Mouse (Mus musculus): ENCODE data around the gene Col4a3. TPM values are rescaled to one million over a fixed set of nuclear protein-coding genes. Genes with fewer than 3 reads are reported as not detected.

The Col4a3 gene
- polyA plus RNA-seq, 1 experiment: 0.08 TPM

- Histone ChIP-seq H3K4me2 (ENCODE audit: low read depth) (no peak overlapping the region), H3ac (ENCODE audit: control insufficient read depth, insufficient read length) (no peak overlapping the region), H3K36me3 (ENCODE audit: control insufficient read depth, insufficient read depth) (no peaks in the 10 kb centered on the region), H3K4me3 (no peak overlapping the region), H3K79me2 (ENCODE audit: control insufficient read depth, insufficient read depth) (no peaks in the 10 kb centered on the region), H3K27me3 (ENCODE audit: control insufficient read depth, insufficient read depth, insufficient read length) (no peaks in the 10 kb centered on the region)
- TF ChIP-seq REST (IDR thresholded peaks at IDR 0.05; ENCODE audit: insufficient read depth, insufficient read length) (no peak), SRF (IDR thresholded peaks at IDR 0.05; ENCODE audit: control insufficient read depth, insufficient read length, low read depth) (no peak), MYOG (IDR thresholded peaks at IDR 0.05; ENCODE audit: control insufficient read depth in 1 of 3, insufficient read depth in 1 of 3, insufficient read length in 2 of 3, low read depth in 2 of 3) (no peak), MAX (IDR thresholded peaks at IDR 0.05; ENCODE audit: low read depth) (no peak), E2F4 (IDR thresholded peaks at IDR 0.05; ENCODE audit: insufficient read depth) (no peak), TCF12 (IDR thresholded peaks at IDR 0.05; ENCODE audit: insufficient read depth, poor library complexity, severe bottlenecking) (no peak), MYOD1 (IDR thresholded peaks at IDR 0.05; ENCODE audit: control insufficient read depth in 1 of 3, insufficient read length in 2 of 3, low read depth in 2 of 3) (no peak), CEBPB (IDR thresholded peaks at IDR 0.05; ENCODE audit: insufficient read depth, poor library complexity, severe bottlenecking) (no peak)
Observed at GRCm38 (mm10) chr1:82687931-82688330, 101.2 kb downstream of the Col4a3 start.

- Histone ChIP-seq H3K4me2 (ENCODE audit: low read depth) (no peak overlapping the region), H3ac (ENCODE audit: control insufficient read depth, insufficient read length) (no peak overlapping the region), H3K27me3 (ENCODE audit: control insufficient read depth, insufficient read depth, insufficient read length) (no peaks in the 10 kb centered on the region), H3K36me3 (ENCODE audit: control insufficient read depth, insufficient read depth) (no peaks in the 10 kb centered on the region), H3K79me2 (ENCODE audit: control insufficient read depth, insufficient read depth) (no peaks in the 10 kb centered on the region), H3K4me3 (no peak overlapping the region)
- TF ChIP-seq REST (IDR thresholded peaks at IDR 0.05; ENCODE audit: insufficient read depth, insufficient read length) (no peak), TCF12 (IDR thresholded peaks at IDR 0.05; ENCODE audit: insufficient read depth, poor library complexity, severe bottlenecking) (no peak), TCF3 (IDR thresholded peaks at IDR 0.05; ENCODE audit: insufficient read length, low read depth) (no peak), USF1 (IDR thresholded peaks at IDR 0.05; ENCODE audit: low read depth) (no peak), E2F4 (IDR thresholded peaks at IDR 0.05; ENCODE audit: insufficient read depth) (no peak), MYOG (IDR thresholded peaks at IDR 0.05; ENCODE audit: control insufficient read depth in 1 of 3, insufficient read depth in 1 of 3, insufficient read length in 2 of 3, low read depth in 2 of 3) (no peak), MYOD1 (IDR thresholded peaks at IDR 0.05; ENCODE audit: control insufficient read depth in 1 of 3, insufficient read length in 2 of 3, low read depth in 2 of 3) (no peak), POLR2AphosphoS2 (IDR thresholded peaks at IDR 0.05; ENCODE audit: insufficient read length, low read depth) (no peak), CEBPB (IDR thresholded peaks at IDR 0.05; ENCODE audit: insufficient read depth, poor library complexity, severe bottlenecking) (no peak), SRF (IDR thresholded peaks at IDR 0.05; ENCODE audit: control insufficient read depth, insufficient read length, low read depth) (no peak), MAX (IDR thresholded peaks at IDR 0.05; ENCODE audit: low read depth) (no peak), POLR2A (IDR thresholded peaks at IDR 0.05; ENCODE audit: insufficient read length, low read depth) (no peak)
Observed at GRCm38 (mm10) chr1:82695915-82696314, 109.2 kb downstream of the Col4a3 start.

GRCm38 (mm10) chr1:82717816-82718512 is 131.2 kb downstream of the Col4a3 start:
- H3K79me2 ChIP-seq (ENCODE audit: control insufficient read depth, insufficient read depth): no peaks in the 10 kb centered on the region
- no peaks in the 10 kb centered on the region for H3K36me3 ChIP-seq (ENCODE audit: control insufficient read depth, insufficient read depth)
- no peak overlapping the region for H3ac ChIP-seq (ENCODE audit: control insufficient read depth, insufficient read length)
- no peak overlapping the region for H3K4me3 ChIP-seq
- TF ChIP-seq TCF3 (IDR thresholded peaks at IDR 0.05; ENCODE audit: insufficient read length, low read depth) (no peak), MYOD1 (IDR thresholded peaks at IDR 0.05; ENCODE audit: control insufficient read depth in 1 of 3, insufficient read length in 2 of 3, low read depth in 2 of 3) (no peak), MAX (IDR thresholded peaks at IDR 0.05; ENCODE audit: low read depth) (no peak), SRF (IDR thresholded peaks at IDR 0.05; ENCODE audit: control insufficient read depth, insufficient read length, low read depth) (no peak), REST (IDR thresholded peaks at IDR 0.05; ENCODE audit: insufficient read depth, insufficient read length) (no peak), USF1 (IDR thresholded peaks at IDR 0.05; ENCODE audit: low read depth) (no peak), E2F4 (IDR thresholded peaks at IDR 0.05; ENCODE audit: insufficient read depth) (no peak), CEBPB (IDR thresholded peaks at IDR 0.05; ENCODE audit: insufficient read depth, poor library complexity, severe bottlenecking) (no peak), TCF12 (IDR thresholded peaks at IDR 0.05; ENCODE audit: insufficient read depth, poor library complexity, severe bottlenecking) (no peak), POLR2A (IDR thresholded peaks at IDR 0.05; ENCODE audit: insufficient read length, low read depth) (no peak), POLR2AphosphoS2 (IDR thresholded peaks at IDR 0.05; ENCODE audit: insufficient read length, low read depth) (no peak), MYOG (IDR thresholded peaks at IDR 0.05; ENCODE audit: control insufficient read depth in 1 of 3, insufficient read depth in 1 of 3, insufficient read length in 2 of 3, low read depth in 2 of 3) (no peak)
- no peak overlapping the region for H3K4me2 ChIP-seq (ENCODE audit: low read depth)
- H3K27me3 ChIP-seq (ENCODE audit: control insufficient read depth, insufficient read depth, insufficient read length): peaks cover 41% of the 10 kb centered on the region

GRCm38 (mm10) chr1:82724339-82725025 is 137.8 kb downstream of the Col4a3 start, which contains the start of gene Mff:
TSS of gene Mff (plus strand) at chr1:82724890.
- Histone ChIP-seq H3K36me3 (ENCODE audit: control insufficient read depth, insufficient read depth) (peaks cover 12% of the 10 kb centered on the region), H3ac (ENCODE audit: control insufficient read depth, insufficient read length) (peak within 1 kb of the TSS; percentile 59), H3K4me3 (peak within 1 kb of the TSS; percentile 73), H3K79me2 (ENCODE audit: control insufficient read depth, insufficient read depth) (peaks cover 29% of the 10 kb centered on the region), H3K4me2 (ENCODE audit: low read depth) (peak within 1 kb of the TSS; percentile 98), H3K27me3 (ENCODE audit: control insufficient read depth, insufficient read depth, insufficient read length) (peaks cover 5% of the 10 kb centered on the region)
- peak; percentile 72 for TF ChIP-seq POLR2AphosphoS2 (IDR thresholded peaks at IDR 0.05; ENCODE audit: insufficient read length, low read depth)
- TF ChIP-seq USF1 (IDR thresholded peaks at IDR 0.05; ENCODE audit: low read depth): peak; percentile 99
- TF ChIP-seq TCF3 (IDR thresholded peaks at IDR 0.05; ENCODE audit: insufficient read length, low read depth): no peak
- TF ChIP-seq POLR2A (IDR thresholded peaks at IDR 0.05; ENCODE audit: insufficient read length, low read depth): peak; percentile 75
- TF ChIP-seq MAX (IDR thresholded peaks at IDR 0.05; ENCODE audit: low read depth): no peak
- TF ChIP-seq E2F4 (IDR thresholded peaks at IDR 0.05; ENCODE audit: insufficient read depth): no peak
- TF ChIP-seq CEBPB (IDR thresholded peaks at IDR 0.05; ENCODE audit: insufficient read depth, poor library complexity, severe bottlenecking): no peak
- no peak for TF ChIP-seq TCF12 (IDR thresholded peaks at IDR 0.05; ENCODE audit: insufficient read depth, poor library complexity, severe bottlenecking)
- no peak for TF ChIP-seq SRF (IDR thresholded peaks at IDR 0.05; ENCODE audit: control insufficient read depth, insufficient read length, low read depth)
- TF ChIP-seq MYOD1 (IDR thresholded peaks at IDR 0.05; ENCODE audit: control insufficient read depth in 1 of 3, insufficient read length in 2 of 3, low read depth in 2 of 3): no peak
- TF ChIP-seq MYOG (IDR thresholded peaks at IDR 0.05; ENCODE audit: control insufficient read depth in 1 of 3, insufficient read depth in 1 of 3, insufficient read length in 2 of 3, low read depth in 2 of 3): no peak
- TF ChIP-seq REST (IDR thresholded peaks at IDR 0.05; ENCODE audit: insufficient read depth, insufficient read length): no peak

Measured in myocyte (in vitro differentiated cells).